Mouse (Mus musculus) stomach, embryonic 15.5 days (tissue): ENCODE measurements at regions not wholly inside any gene's neighbourhood (a gene's known extent, or its start where the extent isn't known, plus 50 kb on each side); places are given as distances from the start of the nearest gene placed in this dataset. TPM values are rescaled to one million over a fixed set of nuclear protein-coding genes. Genes with fewer than 3 reads are reported as not detected.

ENCODE experiments used
- ATAC-seq: fragments of 200-750 bp; cut with Nextera tagmentation; 2 replicates; pipeline ENCODE4 v1.8.0; 2017; ENCODE audit warnings: low read depth, moderate number of reproducible peaks, moderate TSS enrichment; ENCODE audit not compliant: insufficient read depth, low FRiP score
- H3K27ac ChIP-seq: fragments of 300-500 bp; sonication (generic); 2 replicates; pipeline ENCODE4 v1.5.1; 2015; ENCODE audit warnings: mild to moderate bottlenecking, inconsistent platforms
- H3K27me3 ChIP-seq: fragments of 300-500 bp; sonication (generic); replicated peaks from 2 replicates; pipeline ENCODE4 v1.6.1; 2015; ENCODE audit warnings: inconsistent platforms
- H3K36me3 ChIP-seq: fragments of 300-500 bp; sonication (generic); 2 replicates; pipeline ENCODE4 v1.6.1; 2015; ENCODE audit warnings: inconsistent platforms
- H3K4me1 ChIP-seq: fragments of 300-500 bp; sonication (generic); 2 replicates; pipeline ENCODE4 v1.6.1; 2015; ENCODE audit warnings: inconsistent platforms
- H3K4me2 ChIP-seq: fragments of 300-500 bp; sonication (generic); 2 replicates; pipeline ENCODE4 v1.6.1; 2015; ENCODE audit warnings: mild to moderate bottlenecking, inconsistent platforms
- H3K4me3 ChIP-seq: fragments of 300-500 bp; sonication (generic); replicated peaks from 2 replicates; pipeline ENCODE4 v1.5.1; 2015; ENCODE audit warnings: inconsistent platforms
- H3K9ac ChIP-seq: fragments of 300-500 bp; sonication (generic); 2 replicates; pipeline ENCODE4 v1.6.1; 2015; ENCODE audit warnings: inconsistent platforms
- H3K9me3 ChIP-seq: fragments of 300-500 bp; sonication (generic); 2 replicates; pipeline ENCODE4 v1.6.1; 2016; ENCODE audit warnings: inconsistent platforms
- WGBS: fragments of 180-500 bp; shearing (Covaris S2); methylation state at CpG from one replicate; pipeline ENCODE4 v1.1.7; 2015; 5-methylcytosine and 5-hydroxymethylcytosine counted together
- microRNA-seq: library from miRNA; unstranded; fragments of <30 nt; microRNA quantifications from one replicate; pipeline ENCODE4, GENCODE M21; 2016

GRCm38 (mm10) chr6:133170548-133170947 lies 65.8 kb downstream of the Smim10l1 start:
- 48% methylated on average over 1 of the region's 1 CpGs for WGBS
- Histone ChIP-seq H3K4me3 (no peak overlapping the region), H3K4me2 (no peak overlapping the region), H3K4me1 (no peaks in the 10 kb centered on the region), H3K27me3 (no peaks in the 10 kb centered on the region), H3K27ac (no peak overlapping the region), H3K36me3 (no peaks in the 10 kb centered on the region), H3K9me3 (no peaks in the 10 kb centered on the region), H3K9ac (no peak overlapping the region)
- ATAC-seq = peak; percentile 87

- ATAC-seq = no peak
- no peak overlapping the region for H3K4me2 ChIP-seq
- no peaks in the 10 kb centered on the region for H3K36me3 ChIP-seq
- WGBS = 47% methylated on average over 2 of the region's 2 CpGs
- H3K9me3 ChIP-seq = no peaks in the 10 kb centered on the region
- no peak overlapping the region for H3K27ac ChIP-seq
- no peaks in the 10 kb centered on the region for H3K4me1 ChIP-seq
- no peak overlapping the region for H3K4me3 ChIP-seq
- no peak overlapping the region for H3K9ac ChIP-seq
- no peaks in the 10 kb centered on the region for H3K27me3 ChIP-seq
These were observed 66.6 kb downstream of the Smim10l1 start for GRCm38 (mm10) chr6:133171286-133171685.

- no peak overlapping the region for H3K9ac ChIP-seq
- no peak overlapping the region for H3K27ac ChIP-seq
- no peaks in the 10 kb centered on the region for H3K27me3 ChIP-seq
- H3K4me2 ChIP-seq = no peak overlapping the region
- no peaks in the 10 kb centered on the region for H3K4me1 ChIP-seq
- H3K4me3 ChIP-seq = no peak overlapping the region
- H3K36me3 ChIP-seq = no peaks in the 10 kb centered on the region
- H3K9me3 ChIP-seq = no peaks in the 10 kb centered on the region
- ATAC-seq = no peak; the same call in 1 of the 2 replicates
- WGBS = 7% methylated on average over 3 of the region's 3 CpGs
These were observed 85.8 kb upstream of the 5530400C23Rik start for GRCm38 (mm10) chr6:133206173-133206572.

Small RNA genes lying in the stretch of these regions (microRNA-seq; reads per million reads assigned to microRNA genes)
- gene Gm23403 = not detected
- not detected for gene Gm25019
